Mouse (Mus musculus) thymus, postnatal 36 days (tissue): ENCODE results near the gene Uggt1.

ENCODE experiments used
- DNase-seq, 2 experiments: peaks; one replicate each; pipeline ENCODE4 v3.0.0; 2022; ENCODE audit warnings: mixed read lengths in 2 of 2

Gene Uggt1

GRCm38 (mm10) chr1:36112665-36113064, 131.9 kb downstream of the Uggt1 start:
- DNase-seq: no peak

DNA sequence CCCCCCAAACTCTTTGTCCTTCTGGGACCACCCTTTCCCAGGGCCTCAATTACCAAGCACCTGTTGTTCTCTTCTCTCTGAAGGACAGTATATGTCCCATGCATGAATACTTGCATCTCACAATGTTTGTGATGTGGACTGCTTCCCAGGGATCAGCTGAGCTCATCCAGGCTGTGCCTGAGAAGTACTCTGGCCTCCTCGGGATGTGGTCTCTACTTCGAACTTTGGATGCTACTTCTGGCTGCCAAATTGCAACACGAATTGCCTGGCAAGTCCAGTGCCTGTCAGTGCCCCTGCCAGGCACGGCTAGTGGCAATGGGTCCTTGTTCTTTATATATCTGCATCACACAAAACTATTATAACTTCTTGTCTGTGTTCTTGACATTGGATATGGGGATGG, 134.5 kb downstream of the Uggt1 start:
- no peak for DNase-seq

DNA sequence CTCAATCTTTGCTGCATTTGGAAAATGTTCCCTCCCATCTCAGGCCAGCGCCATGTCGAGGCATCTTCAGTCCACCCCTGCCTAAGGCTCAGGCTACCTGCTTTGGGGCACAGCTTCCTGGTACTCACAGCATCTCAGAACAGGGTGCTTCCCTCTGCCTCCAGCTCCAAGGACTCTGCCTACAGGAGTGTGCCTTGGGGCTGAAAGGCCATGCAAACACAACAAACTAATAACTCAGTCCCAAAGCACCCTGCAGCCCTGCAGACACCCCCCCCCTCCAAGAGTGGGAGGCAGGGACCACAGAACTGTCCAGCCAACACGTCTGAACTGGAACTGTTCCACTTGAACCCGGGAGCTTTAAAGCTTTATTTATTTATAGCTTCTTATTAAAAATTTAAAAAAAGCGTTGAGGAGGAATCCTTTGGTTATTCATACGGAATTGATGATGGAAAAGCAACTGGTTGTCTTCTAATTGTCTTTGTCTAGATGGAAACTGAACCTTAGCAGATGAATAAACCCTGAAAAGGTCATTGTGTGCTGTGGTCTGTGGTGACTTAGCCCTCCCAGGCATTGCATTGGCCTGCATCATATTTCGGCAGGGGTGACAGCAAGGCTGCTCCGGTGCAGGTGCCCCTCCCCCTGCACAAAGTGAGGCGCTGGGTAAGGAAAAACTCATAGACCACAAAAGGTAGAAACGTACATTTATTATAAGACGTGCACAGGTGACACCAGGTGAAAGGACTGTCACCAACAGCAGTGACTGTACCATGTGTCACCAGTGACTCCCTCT, 138.4 kb downstream of the Uggt1 start:
- DNase-seq: no peak

GRCm38 (mm10) chr1:36100371-36100770, 144.1 kb downstream of the Uggt1 start:
- DNase-seq: no peak

- DNase-seq: no peak
Measured at GRCm38 (mm10) chr1:36098432-36098831, 146.1 kb downstream of the Uggt1 start.

DNA sequence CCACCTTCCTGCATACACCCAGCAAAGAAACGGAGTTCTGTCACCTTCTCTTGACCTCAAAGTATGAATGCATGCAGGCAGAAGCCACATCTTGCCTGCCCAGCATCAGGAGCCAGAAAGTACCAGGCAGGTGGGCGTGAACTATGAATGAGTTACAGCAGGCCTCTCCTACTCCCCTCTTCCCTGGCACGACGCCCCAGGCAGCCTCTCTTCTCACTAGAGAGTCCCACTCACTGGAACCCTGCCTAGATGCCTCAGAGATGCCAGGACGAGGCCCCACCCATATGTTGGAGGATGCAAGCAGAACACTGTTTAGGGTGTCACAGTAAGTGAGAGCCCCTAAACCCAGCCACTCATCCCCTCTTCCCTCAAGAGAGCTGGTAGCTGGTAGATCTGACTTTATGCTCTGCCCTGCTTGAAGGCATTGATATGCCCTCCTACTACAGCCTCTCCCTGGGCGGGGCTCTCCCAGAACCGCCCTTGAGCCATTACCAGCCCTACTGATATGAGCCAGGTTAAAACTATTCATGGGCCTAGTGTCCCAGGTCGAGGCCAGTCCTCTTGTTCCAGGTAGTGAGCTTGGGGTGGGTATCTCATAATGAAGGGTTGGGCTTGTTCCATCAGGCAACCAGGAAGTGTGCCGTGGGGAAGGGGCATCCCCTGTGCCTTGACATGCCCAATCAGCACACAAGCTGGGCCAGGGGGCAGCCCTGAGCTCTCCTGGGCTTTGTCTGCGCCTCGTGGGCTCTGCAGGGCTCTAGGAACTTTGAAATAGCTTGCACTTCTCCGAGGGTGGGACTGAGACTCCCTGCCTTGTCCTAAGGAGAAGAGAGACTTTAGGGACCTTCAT, 148.9 kb downstream of the Uggt1 start:
- no peak for DNase-seq

DNA sequence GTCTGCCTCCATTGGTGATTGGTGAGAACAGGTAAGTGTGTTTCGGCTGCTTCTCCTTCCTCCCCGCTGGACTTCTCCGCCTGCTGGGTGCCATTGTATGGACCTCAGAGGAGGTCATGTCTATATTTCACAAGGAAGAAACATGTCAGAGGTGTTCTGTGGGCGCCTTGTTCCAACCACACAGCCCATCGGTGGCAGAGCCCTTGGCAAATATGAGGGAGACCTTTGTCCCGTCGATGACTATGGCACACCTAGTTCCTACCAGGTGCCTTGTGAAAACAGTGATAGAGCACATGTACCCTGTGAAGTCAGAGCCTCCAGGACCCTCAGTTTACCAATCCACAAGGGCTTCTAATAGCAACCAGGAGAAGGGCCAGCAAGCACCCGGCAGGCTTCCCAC, 150.8 kb downstream of the Uggt1 start:
- no peak for DNase-seq

DNA sequence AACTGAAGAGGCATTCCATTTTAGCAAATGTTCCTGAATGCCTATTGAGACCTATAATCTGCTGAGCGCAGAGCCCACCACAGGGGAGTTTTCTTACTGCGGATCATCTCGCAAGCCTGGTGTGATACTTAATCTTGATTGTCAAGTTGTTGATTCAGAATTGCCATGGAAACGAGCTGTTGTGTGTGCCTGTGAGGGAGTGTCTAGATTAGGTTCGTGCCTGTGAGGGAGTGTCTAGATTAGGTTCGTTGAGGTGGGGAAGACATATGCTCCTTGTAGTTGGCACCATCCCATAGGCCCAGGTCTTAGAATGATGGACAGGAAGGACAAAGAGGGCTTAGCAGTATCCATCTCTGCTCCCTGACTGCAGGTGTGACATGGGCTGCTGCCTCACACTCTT, 153.3 kb downstream of the Uggt1 start:
- DNase-seq: no peak

GRCm38 (mm10) chr1:36090722-36091110, 153.8 kb downstream of the Uggt1 start:
- DNase-seq: no peak
